Mouse (Mus musculus) G1E (cell line): ENCODE data around the gene Miox.

Experiments used
- CTCF ChIP-seq: IDR thresholded peaks from 2 replicates; pipeline ENCODE4 v1.5.1; 2012; ENCODE audit warnings: low read depth, low read length, inconsistent platforms, mixed read lengths
- GATA2 ChIP-seq: IDR thresholded peaks from 2 replicates; pipeline ENCODE4 v1.6.1; 2012; ENCODE audit warnings: low read depth, low read length, inconsistent platforms, borderline replicate concordance
- POLR2AphosphoS5 ChIP-seq: IDR thresholded peaks from 2 replicates; pipeline ENCODE4 v1.6.1; 2012; ENCODE audit warnings: low read depth, low read length, inconsistent platforms; ENCODE audit not compliant: insufficient replicate concordance
- TAL1 ChIP-seq: conservative IDR thresholded peaks from 2 replicates; pipeline ENCODE4 v1.6.1; 2012; ENCODE audit warnings: low read depth, low read length, inconsistent platforms, mixed read lengths

DNA sequence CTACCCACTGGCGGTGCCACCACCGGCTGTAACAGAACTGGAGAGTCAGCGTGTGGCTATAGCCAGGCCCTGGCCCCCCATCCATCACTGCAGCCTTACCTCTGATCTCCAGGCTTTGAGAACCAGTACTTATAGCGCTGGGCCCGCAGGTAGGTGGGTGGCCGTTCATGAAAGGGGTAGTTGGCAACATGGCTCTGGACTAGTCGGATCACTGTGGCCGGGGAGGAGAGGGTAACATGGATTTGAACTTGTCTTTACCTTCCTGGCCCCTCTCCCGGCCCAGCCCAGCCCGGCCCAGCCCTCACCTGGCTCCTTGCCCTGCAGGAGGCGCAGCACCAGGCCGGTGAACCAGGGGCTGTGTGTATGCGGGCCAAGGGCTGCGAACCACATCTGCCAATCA lies 17.9 kb downstream of the Miox start:
- no peak for TF ChIP-seq CTCF
- TF ChIP-seq TAL1 = no peak
- TF ChIP-seq POLR2AphosphoS5 = no peak
- no peak for TF ChIP-seq GATA2
